Mouse (Mus musculus): ENCODE data around the gene Lcp1.

- no peak for TF ChIP-seq CTCF (IDR thresholded peaks at IDR 0.05; ENCODE audit: extremely low read depth, insufficient read depth, insufficient read length, insufficient replicate concordance)
- no peak for TF ChIP-seq POLR2A (IDR thresholded peaks at IDR 0.05; ENCODE audit: low read depth, low read length)
Observed at GRCm38 (mm10) chr14:75189031-75189430, 58.1 kb downstream of the Lcp1 start.
